ENCODE assay signal across 8 mouse cellular contexts in genomic region chrX:53058459-53059280, GRCm38 (mm10).
DNase-seq lines count a peak whose midpoint lies in the region; ATAC-seq lines count a peak whose summit lies in the region.

No protein-coding gene starts in this region.

- ATAC-seq in liver, embryonic 13.5 days (ENCODE audit: low read depth), result no peak

- H3K4me3 ChIP-seq in liver, embryonic 13.5 days (replicated peaks), result peak overlapping the region; percentile 29

- intact Hi-C loops in heart, postnatal 36 days (cut with DNase I), result loop anchor here (5.0 kb wide), 1 partner anchor 59 kb away; no protein-coding TSS in a partner anchor

- H3K9me3 ChIP-seq in liver, embryonic 13.5 days (replicated peaks), result no peaks in the 10 kb centered on the region

- peak overlapping the region; percentile 84 for H3K4me2 ChIP-seq in liver, embryonic 13.5 days

- peak; percentile 7 for DNase-seq in right cerebral cortex, postnatal 4 days
- DNase-seq in right cerebral cortex, postnatal 36 days (ENCODE audit: low spot score in 2 of 2), result no peak
- peak; percentile 58 for DNase-seq in embryo, embryonic 9.5 days (ENCODE audit: extremely low spot score)
- DNase-seq in heart, postnatal 36 days, result peak; percentile 21 to 39
- DNase-seq in liver, embryonic 13.5 days, result no peak
- DNase-seq in retina, embryonic 14.5 days (ENCODE audit: low spot score), result peak; percentile 42
- DNase-seq in right cerebral cortex, postnatal 25 days, result no peak
- DNase-seq in gastrocnemius, adult 18-20 months (ENCODE audit: low spot score), result no peak

- peaks cover 20% of the 10 kb centered on the region for H3K4me1 ChIP-seq in liver, embryonic 13.5 days (replicated peaks)

- 7% methylated on average over 33 of the region's 33 CpGs for WGBS in liver, embryonic 13.5 days (ENCODE audit: insufficient replicate concordance)

- peak overlapping the region; percentile 13; the same call in 1 of the 2 replicates for H3K9ac ChIP-seq in liver, embryonic 13.5 days

- peaks cover 39% of the 10 kb centered on the region for H3K27me3 ChIP-seq in liver, embryonic 13.5 days

- no peak overlapping the region for H3K27ac ChIP-seq in liver, embryonic 13.5 days

- no peaks in the 10 kb centered on the region for H3K36me3 ChIP-seq in liver, embryonic 13.5 days

Comparison
In these comparisons a context has a peak if more than half of its experiments do, and no peak if none do; other contexts are left out.
1. DNase-seq: peak in right cerebral cortex, postnatal 4 days (single experiment), embryo, embryonic 9.5 days (single experiment), heart, postnatal 36 days (2 of 2) and retina, embryonic 14.5 days (single experiment); none in right cerebral cortex, postnatal 36 days (0 of 2), liver, embryonic 13.5 days (single experiment), right cerebral cortex, postnatal 25 days (single experiment) and gastrocnemius, adult 18-20 months (single experiment).